Mouse (Mus musculus) spleen, adult 2 months (tissue): ENCODE measurements around the gene Cpne1. TPM values are rescaled to one million over a fixed set of nuclear protein-coding genes. Genes with fewer than 3 reads are reported as not detected.

Experiments
- DNase-seq, 2 experiments: peaks; one replicate each; pipeline versions ENCODE4 v3.0.0 to v3.0.0-alpha.2; 2012 to 2021; ENCODE audit warnings: low spot score in 2 of 2, low read depth in 1 of 2
- H3K27ac ChIP-seq: fragments of 200-500 bp; 2 replicates; pipeline ENCODE4 v1.5.1; 2012; ENCODE audit warnings: low read length, inconsistent platforms; ENCODE audit not compliant: insufficient read depth
- H3K27me3 ChIP-seq: fragments of 200-500 bp; 2 replicates; pipeline ENCODE4 v1.6.1; 2012; ENCODE audit warnings: mild to moderate bottlenecking, moderate library complexity, low read length, inconsistent platforms; ENCODE audit not compliant: control insufficient read depth, insufficient read depth
- H3K36me3 ChIP-seq: fragments of 200-500 bp; 2 replicates; pipeline ENCODE4 v1.6.1; 2012; ENCODE audit warnings: mild to moderate bottlenecking, low read length, inconsistent platforms; ENCODE audit not compliant: control insufficient read depth, insufficient read depth
- H3K4me1 ChIP-seq: fragments of 200-500 bp; 2 replicates; pipeline ENCODE4 v1.6.1; 2011; ENCODE audit warnings: inconsistent platforms; ENCODE audit not compliant: control insufficient read depth, insufficient read depth, insufficient read length
- H3K4me3 ChIP-seq: fragments of 200-500 bp; 2 replicates; pipeline ENCODE4 v1.5.1; 2011; ENCODE audit warnings: mild to moderate bottlenecking, inconsistent platforms; ENCODE audit not compliant: insufficient read depth, insufficient read length; ENCODE audit errors: extremely low read depth
- CTCF ChIP-seq: fragments of 200-500 bp; IDR thresholded peaks from 2 replicates; pipeline ENCODE4 v1.5.1; 2011; ENCODE audit warnings: mild to moderate bottlenecking, inconsistent platforms; ENCODE audit not compliant: insufficient read depth, insufficient read length, insufficient replicate concordance; ENCODE audit errors: extremely low read depth
- POLR2A ChIP-seq: fragments of 200-500 bp; IDR thresholded peaks from 2 replicates; pipeline ENCODE4 v1.6.1; 2011; ENCODE audit warnings: low read depth, low read length, inconsistent platforms
- WGBS: fragments of 180-500 bp; shearing (Covaris S2); methylation state at CpG from one replicate; pipeline ENCODE4 v1.1.7; 2018; 5-methylcytosine and 5-hydroxymethylcytosine counted together
- polyA plus RNA-seq: library from polyadenylated mRNA; depleted of rRNA; stranded (reverse); fragments of >200 nt; gene quantifications from 2 replicates; pipeline ENCODE4 v1.2.3, GENCODE M21; 2012

The Cpne1 gene
- polyA plus RNA-seq, 1 experiment = 92.0 TPM

- H3K4me1 ChIP-seq = no peaks in the 10 kb centered on the region
- no peak overlapping the region for H3K27ac ChIP-seq
- no peak for DNase-seq
- H3K27me3 ChIP-seq = no peaks in the 10 kb centered on the region
- no peak overlapping the region for H3K4me3 ChIP-seq
- TF ChIP-seq POLR2A (no peak), CTCF (no peak)
- peaks cover 18% of the 10 kb centered on the region for H3K36me3 ChIP-seq
- 64% methylated on average over 4 of the region's 4 CpGs for WGBS
Observed at GRCm38 (mm10) chr2:156079674-156080073, 32.1 kb downstream of the Cpne1 start.

GRCm38 (mm10) chr2:156079183-156079560 lies 32.6 kb downstream of the Cpne1 start:
- Histone ChIP-seq H3K4me3 (no peak overlapping the region), H3K27ac (no peak overlapping the region), H3K4me1 (no peaks in the 10 kb centered on the region), H3K27me3 (no peaks in the 10 kb centered on the region), H3K36me3 (peaks cover 21% of the 10 kb centered on the region)
- no peak for TF ChIP-seq CTCF
- no peak for TF ChIP-seq POLR2A
- WGBS = 90% methylated on average over 8 of the region's 8 CpGs
- no peak for DNase-seq

GRCm38 (mm10) chr2:156078421-156079182 lies 33.2 kb downstream of the Cpne1 start:
- H3K4me1 ChIP-seq = no peaks in the 10 kb centered on the region
- no peak overlapping the region for H3K4me3 ChIP-seq
- no peak overlapping the region for H3K27ac ChIP-seq
- no peak for DNase-seq
- TF ChIP-seq CTCF (no peak), POLR2A (no peak)
- WGBS = 93% methylated on average over 16 of the region's 16 CpGs
- H3K27me3 ChIP-seq = no peaks in the 10 kb centered on the region
- peaks cover 25% of the 10 kb centered on the region for H3K36me3 ChIP-seq

- H3K36me3 ChIP-seq = peaks cover 31% of the 10 kb centered on the region
- no peaks in the 10 kb centered on the region for H3K4me1 ChIP-seq
- WGBS = 92% methylated on average over 7 of the region's 7 CpGs
- no peak for TF ChIP-seq POLR2A
- no peak overlapping the region for H3K4me3 ChIP-seq
- no peak for DNase-seq
- no peak overlapping the region for H3K27ac ChIP-seq
- H3K27me3 ChIP-seq = no peaks in the 10 kb centered on the region
Observed at GRCm38 (mm10) chr2:156077461-156077860, 34.3 kb downstream of the Cpne1 start.

GRCm38 (mm10) chr2:156073725-156074124 lies 38.0 kb downstream of the Cpne1 start:
- peaks cover 38% of the 10 kb centered on the region for H3K36me3 ChIP-seq
- no peaks in the 10 kb centered on the region for H3K27me3 ChIP-seq
- WGBS = 95% methylated on average over 15 of the region's 15 CpGs
- TF ChIP-seq POLR2A = no peak
- no peak for TF ChIP-seq CTCF
- no peaks in the 10 kb centered on the region for H3K4me1 ChIP-seq
- no peak for DNase-seq
- H3K4me3 ChIP-seq = no peak overlapping the region
- no peak overlapping the region for H3K27ac ChIP-seq

- no peak for DNase-seq
- Histone ChIP-seq H3K4me3 (no peak overlapping the region), H3K27ac (no peak overlapping the region), H3K4me1 (no peaks in the 10 kb centered on the region), H3K36me3 (peaks cover 24% of the 10 kb centered on the region), H3K27me3 (no peaks in the 10 kb centered on the region)
- TF ChIP-seq POLR2A (no peak), CTCF (no peak)
- WGBS = 96% methylated on average over 10 of the region's 10 CpGs
Observed at GRCm38 (mm10) chr2:156071236-156071635, 40.5 kb downstream of the Cpne1 start.

GRCm38 (mm10) chr2:156067916-156068315 lies 43.8 kb downstream of the Cpne1 start:
- peaks cover 7% of the 10 kb centered on the region for H3K36me3 ChIP-seq
- 0 out of 2 replicates have a peak, but pooled peaks cover 3% of the 10 kb centered on the region for H3K4me1 ChIP-seq
- DNase-seq = no peak
- H3K27me3 ChIP-seq = no peaks in the 10 kb centered on the region
- no peak overlapping the region for H3K4me3 ChIP-seq
- 92% methylated on average over 10 of the region's 10 CpGs for WGBS
- H3K27ac ChIP-seq = no peak overlapping the region
- TF ChIP-seq POLR2A (no peak), CTCF (no peak)
